Mouse (Mus musculus): ENCODE results near the gene Gm11096. TPM values are rescaled to one million over a fixed set of nuclear protein-coding genes. Genes with fewer than 3 reads are reported as not detected.

Gene Gm11096
- polyA plus RNA-seq, 1 experiment, result not detected

GRCm38 (mm10) chr17:81412736-81413135, 28.8 kb upstream of the Gm11096 start:
- Histone ChIP-seq H3K4me3 (replicated peaks; ENCODE audit: insufficient read depth, low read depth, low read length) (no peak overlapping the region), H3K4me1 (ENCODE audit: control insufficient read depth, insufficient read depth, low read length) (no peaks in the 10 kb centered on the region), H3K27me3 (ENCODE audit: control insufficient read depth, insufficient read depth, low read length) (no peaks in the 10 kb centered on the region), H3K27ac (ENCODE audit: insufficient read depth, low read length) (no peak overlapping the region)
- TF ChIP-seq POLR2A (IDR thresholded peaks at IDR 0.05; ENCODE audit: borderline replicate concordance, insufficient read depth, low read length), result no peak
- no peak for TF ChIP-seq CTCF (IDR thresholded peaks at IDR 0.05; ENCODE audit: borderline replicate concordance, insufficient read depth, low read depth, low read length)
- DNase-seq, result no peak
- 80% methylated on average over 4 of the region's 4 CpGs for WGBS

DNA sequence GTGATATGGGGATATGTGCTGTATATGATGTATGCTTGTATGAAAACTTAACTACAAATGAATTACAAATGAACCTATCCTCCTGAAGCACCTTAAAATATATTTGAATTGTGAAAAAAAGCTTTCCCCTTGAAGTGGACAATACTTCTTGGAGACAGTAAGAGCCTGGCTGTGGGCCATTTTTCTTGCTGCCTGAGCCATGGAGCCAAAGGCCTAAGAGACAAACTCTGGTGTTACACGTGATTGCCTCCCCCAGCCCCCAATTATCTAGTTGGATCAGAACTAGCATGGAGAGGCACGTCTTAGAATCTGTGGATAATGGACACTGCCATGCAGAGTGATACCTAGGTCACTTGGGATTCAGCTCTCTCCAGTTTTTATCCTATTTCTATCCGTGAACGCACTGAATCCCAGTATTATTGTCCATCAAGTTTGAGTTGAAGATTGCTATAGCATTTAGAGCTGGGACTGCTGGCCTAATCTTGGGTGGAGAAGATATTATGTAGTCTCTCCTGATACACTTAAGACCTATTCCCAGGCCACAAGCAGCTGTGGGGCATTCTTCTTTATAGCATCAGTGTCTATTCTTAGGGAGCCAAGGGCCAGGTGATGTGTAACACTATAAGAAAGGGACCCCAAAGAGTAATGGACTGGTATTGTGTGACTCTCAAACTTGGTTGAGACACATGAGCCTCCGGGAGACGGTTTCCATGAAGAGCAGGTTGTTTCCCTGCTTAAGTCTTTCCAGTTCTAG, 25.0 kb upstream of the Gm11096 start:
- H3K27me3 ChIP-seq (ENCODE audit: control insufficient read depth, insufficient read depth, low read length), result no peaks in the 10 kb centered on the region
- 81% methylated on average over 6 of the region's 6 CpGs for WGBS
- H3K27ac ChIP-seq (ENCODE audit: insufficient read depth, low read length), result no peak overlapping the region
- DNase-seq, result no peak
- H3K4me3 ChIP-seq (replicated peaks; ENCODE audit: insufficient read depth, low read depth, low read length), result no peak overlapping the region
- no peak for TF ChIP-seq CTCF (IDR thresholded peaks at IDR 0.05; ENCODE audit: borderline replicate concordance, insufficient read depth, low read depth, low read length)
- TF ChIP-seq POLR2A (IDR thresholded peaks at IDR 0.05; ENCODE audit: borderline replicate concordance, insufficient read depth, low read length), result no peak
- H3K4me1 ChIP-seq (ENCODE audit: control insufficient read depth, insufficient read depth, low read length), result no peaks in the 10 kb centered on the region

GRCm38 (mm10) chr17:81419802-81420459, 21.6 kb upstream of the Gm11096 start:
- TF ChIP-seq CTCF (IDR thresholded peaks at IDR 0.05; ENCODE audit: borderline replicate concordance, insufficient read depth, low read depth, low read length) (no peak), POLR2A (IDR thresholded peaks at IDR 0.05; ENCODE audit: borderline replicate concordance, insufficient read depth, low read length) (no peak)
- Histone ChIP-seq H3K4me3 (replicated peaks; ENCODE audit: insufficient read depth, low read depth, low read length) (no peak overlapping the region), H3K4me1 (ENCODE audit: control insufficient read depth, insufficient read depth, low read length) (peaks cover 7% of the 10 kb centered on the region; the same call in 1 of the 2 replicates), H3K27ac (ENCODE audit: insufficient read depth, low read length) (no peak overlapping the region), H3K27me3 (ENCODE audit: control insufficient read depth, insufficient read depth, low read length) (no peaks in the 10 kb centered on the region)
- 67% methylated on average over 10 of the region's 10 CpGs for WGBS
- peak; percentile 21 to 39 for DNase-seq

DNA sequence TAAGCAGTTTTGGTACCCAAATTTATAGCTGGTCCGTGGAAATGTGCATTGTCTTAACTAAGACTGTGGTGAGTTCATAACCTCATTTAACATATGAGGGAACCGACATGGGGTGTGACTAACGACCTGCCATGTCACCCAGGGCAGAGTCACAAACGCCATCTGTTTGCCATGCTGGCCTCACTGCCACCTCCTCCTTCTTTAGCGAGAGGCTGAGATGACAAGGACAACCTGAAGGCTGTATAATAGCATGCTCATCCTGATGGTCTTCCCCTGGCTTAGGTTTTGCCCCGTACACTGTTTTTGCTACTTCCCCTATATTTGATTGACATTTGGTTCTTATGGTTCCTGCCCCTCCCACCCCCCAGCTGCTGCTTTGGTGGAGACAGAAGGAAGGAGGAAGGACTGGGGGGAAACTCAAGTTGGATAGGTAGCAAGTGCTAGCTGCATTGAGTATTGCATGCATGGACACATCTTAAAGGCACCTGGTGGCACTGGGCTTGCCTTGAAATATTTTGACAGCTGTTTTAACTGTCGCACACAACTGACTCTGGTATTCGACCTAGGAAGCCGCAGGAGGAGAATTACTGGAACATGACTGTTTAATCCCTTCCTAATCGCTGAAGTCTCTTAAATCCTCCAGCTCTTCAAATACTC, 17.2 kb upstream of the Gm11096 start:
- TF ChIP-seq CTCF (IDR thresholded peaks at IDR 0.05; ENCODE audit: borderline replicate concordance, insufficient read depth, low read depth, low read length), result no peak
- no peak for TF ChIP-seq POLR2A (IDR thresholded peaks at IDR 0.05; ENCODE audit: borderline replicate concordance, insufficient read depth, low read length)

GRCm38 (mm10) chr17:81427245-81427644, 14.3 kb upstream of the Gm11096 start:
- no peak overlapping the region for H3K4me3 ChIP-seq (replicated peaks; ENCODE audit: insufficient read depth, low read depth, low read length)
- no peaks in the 10 kb centered on the region for H3K27me3 ChIP-seq (ENCODE audit: control insufficient read depth, insufficient read depth, low read length)
- peaks cover 4% of the 10 kb centered on the region; the same call in 1 of the 2 replicates for H3K4me1 ChIP-seq (ENCODE audit: control insufficient read depth, insufficient read depth, low read length)
- H3K27ac ChIP-seq (ENCODE audit: insufficient read depth, low read length), result no peak overlapping the region
- WGBS, result 93% methylated on average over 7 of the region's 7 CpGs
- TF ChIP-seq CTCF (IDR thresholded peaks at IDR 0.05; ENCODE audit: borderline replicate concordance, insufficient read depth, low read depth, low read length) (no peak), POLR2A (IDR thresholded peaks at IDR 0.05; ENCODE audit: borderline replicate concordance, insufficient read depth, low read length) (no peak)
- DNase-seq, result no peak

More for the DNA sequence above, 17.2 kb upstream of the Gm11096 start:
- DNase-seq, result peak; percentile 48 to 71
- H3K27me3 ChIP-seq (ENCODE audit: control insufficient read depth, insufficient read depth, low read length), result no peaks in the 10 kb centered on the region
- no peak overlapping the region for H3K27ac ChIP-seq (ENCODE audit: insufficient read depth, low read length)
- H3K4me1 ChIP-seq (ENCODE audit: control insufficient read depth, insufficient read depth, low read length), result peaks cover 7% of the 10 kb centered on the region; the same call in 1 of the 2 replicates
- H3K4me3 ChIP-seq (replicated peaks; ENCODE audit: insufficient read depth, low read depth, low read length), result no peak overlapping the region
- 31% methylated on average over 10 of the region's 10 CpGs for whole genome bisulfite sequencing

DNA sequence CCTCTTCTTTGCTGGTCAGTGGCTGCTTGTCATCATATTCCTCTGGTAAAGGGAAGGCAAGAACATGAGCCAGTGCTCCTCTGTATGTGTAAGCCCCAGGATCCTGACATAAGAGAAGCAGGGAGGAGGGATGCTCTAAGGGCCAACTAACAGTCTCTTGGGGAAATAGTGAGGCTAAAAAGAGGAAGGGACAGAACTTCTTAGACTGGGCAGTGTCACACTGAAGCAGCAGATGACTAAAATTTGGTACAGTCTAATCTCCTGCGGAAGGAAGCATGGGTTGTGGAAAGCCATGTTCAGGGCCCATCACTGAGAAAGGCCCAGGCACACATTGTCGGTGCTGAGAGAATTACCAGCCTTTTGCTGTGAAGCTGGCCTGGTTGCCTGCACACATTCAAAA, 8.8 kb upstream of the Gm11096 start:
- H3K27ac ChIP-seq (ENCODE audit: insufficient read depth, low read length), result no peak overlapping the region
- no peak overlapping the region for H3K4me3 ChIP-seq (replicated peaks; ENCODE audit: insufficient read depth, low read depth, low read length)
- no peak for DNase-seq
- H3K4me1 ChIP-seq (ENCODE audit: control insufficient read depth, insufficient read depth, low read length), result no peaks in the 10 kb centered on the region
- 88% methylated on average over 2 of the region's 2 CpGs for WGBS
- H3K27me3 ChIP-seq (ENCODE audit: control insufficient read depth, insufficient read depth, low read length), result no peaks in the 10 kb centered on the region
- no peak for TF ChIP-seq CTCF (IDR thresholded peaks at IDR 0.05; ENCODE audit: borderline replicate concordance, insufficient read depth, low read depth, low read length)
- TF ChIP-seq POLR2A (IDR thresholded peaks at IDR 0.05; ENCODE audit: borderline replicate concordance, insufficient read depth, low read length), result no peak

GRCm38 (mm10) chr17:81433148-81433547, 8.4 kb upstream of the Gm11096 start:
- TF ChIP-seq CTCF (IDR thresholded peaks at IDR 0.05; ENCODE audit: borderline replicate concordance, insufficient read depth, low read depth, low read length) (no peak), POLR2A (IDR thresholded peaks at IDR 0.05; ENCODE audit: borderline replicate concordance, insufficient read depth, low read length) (no peak)
- Histone ChIP-seq H3K4me1 (ENCODE audit: control insufficient read depth, insufficient read depth, low read length) (no peaks in the 10 kb centered on the region), H3K27ac (ENCODE audit: insufficient read depth, low read length) (no peak overlapping the region), H3K4me3 (replicated peaks; ENCODE audit: insufficient read depth, low read depth, low read length) (no peak overlapping the region), H3K27me3 (ENCODE audit: control insufficient read depth, insufficient read depth, low read length) (no peaks in the 10 kb centered on the region)
- WGBS, result 68% methylated on average over 5 of the region's 5 CpGs
- no peak for DNase-seq

Data from cerebellum, adult 2 months (tissue).